Mouse (Mus musculus) retina, adult 2 months (tissue): ENCODE measurements at regions not wholly inside any gene's neighbourhood (a gene's known extent, or its start where the extent isn't known, plus 50 kb on each side); places are given as distances from the start of the nearest gene placed in this dataset.

Experiments used
- DNase-seq: peaks from one replicate; pipeline ENCODE4 v3.0.0-alpha.2; 2012; ENCODE audit warnings: low read depth, low spot score

DNA sequence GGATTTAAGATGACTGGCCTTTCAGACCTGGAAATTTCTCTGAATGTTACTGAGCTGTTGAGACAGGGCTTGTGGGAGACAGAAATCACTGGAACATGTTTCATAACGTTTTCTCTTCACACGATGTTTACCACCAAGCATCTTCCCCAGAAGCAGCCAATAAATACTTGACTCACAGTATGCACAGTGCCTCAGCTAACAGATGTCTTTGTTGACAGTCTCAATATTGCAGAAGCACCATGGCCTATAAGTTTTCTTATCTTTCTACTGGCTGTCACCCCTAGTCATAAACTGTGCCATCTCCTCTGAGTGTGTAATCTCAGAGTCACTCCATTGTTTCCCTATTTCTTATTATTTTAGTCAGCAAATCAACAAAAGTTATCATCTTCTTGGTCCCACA, 187.9 kb upstream of the Gm38303 start:
- no peak for DNase-seq

GRCm38 (mm10) chr3:10512186-10512585, 176.7 kb upstream of the Gm38303 start:
- DNase-seq = no peak

GRCm38 (mm10) chr3:10511376-10511775, 175.9 kb upstream of the Gm38303 start:
- peak; percentile 0 for DNase-seq
